Mouse (Mus musculus): Measurements from ENCODE around the gene Dpm3. TPM values are rescaled to one million over a fixed set of nuclear protein-coding genes. Genes with fewer than 3 reads are reported as not detected.

Gene Dpm3
- polyA plus RNA-seq, 1 experiment from 2014 or later: 84.4 TPM

- WGBS: under 1% methylated on average over 29 of the region's 29 CpGs
- peak; percentile 22; the same call in 1 of the 2 replicates for ATAC-seq (ENCODE audit: low read depth)
These were observed 21.0 kb downstream of the Dpm3 start for GRCm38 (mm10) chr3:89280050-89280605.

DNA sequence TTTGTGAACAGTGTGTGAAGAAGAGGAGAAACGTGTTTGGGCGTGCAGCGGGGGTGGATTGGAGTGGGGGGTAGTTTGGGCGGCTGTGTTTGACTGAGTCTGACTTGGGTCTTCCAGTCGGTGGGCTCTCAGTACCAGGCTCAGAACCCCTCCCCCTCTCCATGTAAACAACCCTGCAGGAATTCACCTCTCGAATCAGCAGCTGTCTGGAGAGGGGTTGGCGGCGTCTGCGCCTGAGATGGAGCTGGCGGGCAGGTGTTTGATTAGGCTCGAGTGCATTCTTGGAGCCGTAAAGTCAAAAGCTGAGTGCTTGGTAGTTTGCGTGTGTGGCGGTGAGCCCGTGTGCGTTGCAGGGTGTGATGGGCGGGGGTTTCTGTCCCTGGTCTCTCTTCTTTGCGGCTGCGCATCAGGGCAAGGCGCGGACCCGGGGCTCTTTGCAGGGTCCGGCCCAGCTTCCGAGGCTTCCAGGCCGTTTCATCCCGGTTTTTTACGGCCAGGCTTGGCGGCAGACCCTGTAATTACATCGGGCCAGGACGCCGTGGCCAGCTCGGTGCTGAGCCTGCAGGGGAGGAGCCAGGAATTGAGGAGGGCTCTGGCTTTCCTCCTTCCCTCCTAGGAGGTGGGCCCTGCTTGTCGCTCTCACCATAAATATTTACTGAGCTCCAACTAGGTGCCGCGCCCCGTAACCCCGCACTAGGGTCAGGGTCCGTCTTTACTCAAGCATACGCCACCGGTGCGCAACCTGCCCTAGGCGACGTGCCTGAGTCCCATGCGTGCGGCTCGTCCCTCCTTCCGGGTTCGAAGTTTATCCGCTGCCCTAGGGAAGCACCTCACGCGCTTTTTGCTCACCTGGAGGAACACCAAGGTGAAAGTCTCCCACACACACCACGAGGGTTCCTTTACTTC, 21.7 kb downstream of the Dpm3 start, which contains the start of gene Efna1:
Efna1 (minus strand) TSS at position 537 of the 906 bp plus-strand sequence.
- H3K4me1 ChIP-seq (ENCODE audit: control insufficient read depth, insufficient read depth, low read length): peaks cover 25% of the 10 kb centered on the region
- H3K36me3 ChIP-seq (ENCODE audit: control insufficient read depth, insufficient read depth, low read length): no peaks in the 10 kb centered on the region
- ATAC-seq (ENCODE audit: low read depth): peak; percentile 32
- H3K9ac ChIP-seq (replicated peaks; ENCODE audit: low read depth, low read length): peak within 1 kb of the TSS; percentile 50
- WGBS: under 1% methylated on average over 50 of the region's 52 CpGs
- peak within 1 kb of the TSS; percentile 96 for H3K4me2 ChIP-seq (ENCODE audit: low read depth, low read length)
- H3K9me3 ChIP-seq (ENCODE audit: control insufficient read depth, low read length): no peaks in the 10 kb centered on the region
- H3K4me3 ChIP-seq (ENCODE audit: low read depth, low read length): peak within 1 kb of the TSS; percentile 43
- peak within 1 kb of the TSS; percentile 46; the same call in 1 of the 2 replicates for H3K27ac ChIP-seq (ENCODE audit: low read depth, low read length)
- H3K27me3 ChIP-seq (ENCODE audit: control insufficient read depth, insufficient read depth, low read length): 0 out of 2 replicates have a peak, but pooled peaks cover 3% of the 10 kb centered on the region

More at GRCm38 (mm10) chr3:89280050-89280605, 21.0 kb downstream of the Dpm3 start:
- Histone ChIP-seq H3K4me3 (ENCODE audit: low read depth, low read length) (peak overlapping the region; percentile 43), H3K9ac (replicated peaks; ENCODE audit: low read depth, low read length) (peak overlapping the region; percentile 50), H3K4me2 (ENCODE audit: low read depth, low read length) (peak overlapping the region; percentile 96), H3K9me3 (ENCODE audit: control insufficient read depth, low read length) (no peaks in the 10 kb centered on the region), H3K27me3 (ENCODE audit: control insufficient read depth, insufficient read depth, low read length) (0 out of 2 replicates have a peak, but pooled peaks cover 3% of the 10 kb centered on the region), H3K4me1 (ENCODE audit: control insufficient read depth, insufficient read depth, low read length) (peaks cover 25% of the 10 kb centered on the region), H3K36me3 (ENCODE audit: control insufficient read depth, insufficient read depth, low read length) (no peaks in the 10 kb centered on the region), H3K27ac (ENCODE audit: low read depth, low read length) (peak overlapping the region; percentile 46; the same call in 1 of the 2 replicates)

DNA sequence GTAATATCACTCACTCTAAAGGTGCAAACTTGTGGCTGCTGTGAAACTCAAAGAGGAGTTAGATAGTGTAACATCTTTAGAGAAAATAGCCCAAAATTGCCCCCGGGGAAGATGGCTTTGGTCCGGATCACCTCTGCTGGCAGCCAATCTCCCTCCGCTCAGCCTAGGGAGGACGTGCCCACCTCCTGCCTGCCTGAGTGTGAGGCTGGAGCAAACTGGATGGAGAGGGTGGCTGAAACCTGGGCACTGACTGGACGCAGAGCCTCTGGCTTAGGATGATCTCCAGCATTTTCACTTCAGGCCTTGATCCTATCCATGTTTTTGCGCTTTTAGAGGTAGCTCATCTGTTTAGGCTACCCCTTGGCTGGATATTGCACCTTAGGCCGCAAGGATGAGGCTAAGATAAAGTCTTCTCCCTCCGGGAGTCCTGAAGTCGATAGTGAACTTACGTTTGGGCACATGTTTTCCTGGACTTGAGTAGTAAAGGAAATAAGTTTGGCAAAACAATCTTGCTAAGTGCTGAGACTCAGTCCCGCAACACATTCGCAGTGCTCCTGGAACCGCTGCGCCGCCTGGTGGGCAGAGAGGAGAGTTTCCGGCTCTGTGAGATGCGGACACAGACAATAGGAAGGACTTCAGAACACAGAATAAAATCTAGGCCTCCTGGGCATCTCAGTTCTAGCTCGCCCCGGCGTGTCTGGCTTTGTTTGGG, 22.6 kb downstream of the Dpm3 start:
- Histone ChIP-seq H3K27ac (ENCODE audit: low read depth, low read length) (no peak overlapping the region), H3K27me3 (ENCODE audit: control insufficient read depth, insufficient read depth, low read length) (0 out of 2 replicates have a peak, but pooled peaks cover 3% of the 10 kb centered on the region)
- ATAC-seq (ENCODE audit: low read depth): no peak

DNA sequence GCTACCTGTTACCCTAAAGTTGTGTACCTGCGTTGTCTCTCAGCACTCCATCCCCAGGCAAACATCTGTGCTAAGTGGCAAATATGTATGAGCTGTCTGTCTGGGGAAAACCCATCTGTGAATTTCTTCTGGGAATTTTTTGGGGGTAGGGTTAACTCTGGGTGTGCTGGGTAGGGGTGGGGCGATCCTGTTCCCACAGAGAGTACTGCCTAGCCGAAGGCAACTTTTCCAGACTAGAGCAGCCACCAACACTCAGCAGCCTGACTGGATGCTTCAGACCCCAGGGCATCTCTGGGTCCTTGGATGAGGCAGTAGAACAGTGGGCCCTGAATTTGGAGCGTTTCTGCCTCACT, 23.1 kb downstream of the Dpm3 start:
- H3K4me1 ChIP-seq (ENCODE audit: control insufficient read depth, insufficient read depth, low read length): peaks cover 25% of the 10 kb centered on the region
- H3K9ac ChIP-seq (replicated peaks; ENCODE audit: low read depth, low read length): no peak overlapping the region
- H3K27ac ChIP-seq (ENCODE audit: low read depth, low read length): no peak overlapping the region
- peak overlapping the region; percentile 96; the same call in 1 of the 2 replicates for H3K4me2 ChIP-seq (ENCODE audit: low read depth, low read length)
- H3K4me3 ChIP-seq (ENCODE audit: low read depth, low read length): no peak overlapping the region
- no peaks in the 10 kb centered on the region for H3K36me3 ChIP-seq (ENCODE audit: control insufficient read depth, insufficient read depth, low read length)
- no peaks in the 10 kb centered on the region for H3K9me3 ChIP-seq (ENCODE audit: control insufficient read depth, low read length)
- 0 out of 2 replicates have a peak, but pooled peaks cover 3% of the 10 kb centered on the region for H3K27me3 ChIP-seq (ENCODE audit: control insufficient read depth, insufficient read depth, low read length)
- no peak for ATAC-seq (ENCODE audit: low read depth)
- 27% methylated on average over 4 of the region's 4 CpGs for WGBS

More for the DNA sequence above, 22.6 kb downstream of the Dpm3 start:
- Histone ChIP-seq H3K4me1 (ENCODE audit: control insufficient read depth, insufficient read depth, low read length) (peaks cover 25% of the 10 kb centered on the region), H3K9me3 (ENCODE audit: control insufficient read depth, low read length) (no peaks in the 10 kb centered on the region), H3K4me2 (ENCODE audit: low read depth, low read length) (peak overlapping the region; percentile 96), H3K36me3 (ENCODE audit: control insufficient read depth, insufficient read depth, low read length) (no peaks in the 10 kb centered on the region), H3K9ac (replicated peaks; ENCODE audit: low read depth, low read length) (no peak overlapping the region), H3K4me3 (ENCODE audit: low read depth, low read length) (peak overlapping the region; percentile 43)
- WGBS: 15% methylated on average over 20 of the region's 20 CpGs

- no peak overlapping the region for H3K27ac ChIP-seq (ENCODE audit: low read depth, low read length)
- H3K9ac ChIP-seq (replicated peaks; ENCODE audit: low read depth, low read length): no peak overlapping the region
- H3K4me1 ChIP-seq (ENCODE audit: control insufficient read depth, insufficient read depth, low read length): peaks cover 21% of the 10 kb centered on the region
- no peaks in the 10 kb centered on the region for H3K36me3 ChIP-seq (ENCODE audit: control insufficient read depth, insufficient read depth, low read length)
- H3K4me2 ChIP-seq (ENCODE audit: low read depth, low read length): no peak overlapping the region
- no peaks in the 10 kb centered on the region for H3K27me3 ChIP-seq (ENCODE audit: control insufficient read depth, insufficient read depth, low read length)
- H3K4me3 ChIP-seq (ENCODE audit: low read depth, low read length): no peak overlapping the region
- H3K9me3 ChIP-seq (ENCODE audit: control insufficient read depth, low read length): no peaks in the 10 kb centered on the region
- 85% methylated on average over 3 of the region's 3 CpGs for WGBS
- ATAC-seq (ENCODE audit: low read depth): no peak
These were observed 25.1 kb downstream of the Dpm3 start for GRCm38 (mm10) chr3:89284261-89284660.

- H3K9ac ChIP-seq (replicated peaks; ENCODE audit: low read depth, low read length): no peak overlapping the region
- 50% methylated on average over 2 of the region's 2 CpGs for WGBS
- no peak for ATAC-seq (ENCODE audit: low read depth)
- no peak overlapping the region for H3K27ac ChIP-seq (ENCODE audit: low read depth, low read length)
- H3K27me3 ChIP-seq (ENCODE audit: control insufficient read depth, insufficient read depth, low read length): no peaks in the 10 kb centered on the region
- H3K36me3 ChIP-seq (ENCODE audit: control insufficient read depth, insufficient read depth, low read length): no peaks in the 10 kb centered on the region
- H3K4me2 ChIP-seq (ENCODE audit: low read depth, low read length): no peak overlapping the region
- no peak overlapping the region for H3K4me3 ChIP-seq (ENCODE audit: low read depth, low read length)
- H3K9me3 ChIP-seq (ENCODE audit: control insufficient read depth, low read length): no peaks in the 10 kb centered on the region
- peaks cover 8% of the 10 kb centered on the region for H3K4me1 ChIP-seq (ENCODE audit: control insufficient read depth, insufficient read depth, low read length)
These were observed 26.4 kb downstream of the Dpm3 start for GRCm38 (mm10) chr3:89285526-89285925.

GRCm38 (mm10) chr3:89287286-89287685, 28.1 kb downstream of the Dpm3 start:
- Histone ChIP-seq H3K4me2 (ENCODE audit: low read depth, low read length) (no peak overlapping the region), H3K27me3 (ENCODE audit: control insufficient read depth, insufficient read depth, low read length) (no peaks in the 10 kb centered on the region), H3K9ac (replicated peaks; ENCODE audit: low read depth, low read length) (no peak overlapping the region), H3K27ac (ENCODE audit: low read depth, low read length) (no peak overlapping the region), H3K9me3 (ENCODE audit: control insufficient read depth, low read length) (no peaks in the 10 kb centered on the region), H3K4me1 (ENCODE audit: control insufficient read depth, insufficient read depth, low read length) (no peaks in the 10 kb centered on the region), H3K4me3 (ENCODE audit: low read depth, low read length) (no peak overlapping the region), H3K36me3 (ENCODE audit: control insufficient read depth, insufficient read depth, low read length) (no peaks in the 10 kb centered on the region)
- ATAC-seq (ENCODE audit: low read depth): no peak
- WGBS: 62% methylated on average over 5 of the region's 5 CpGs

DNA sequence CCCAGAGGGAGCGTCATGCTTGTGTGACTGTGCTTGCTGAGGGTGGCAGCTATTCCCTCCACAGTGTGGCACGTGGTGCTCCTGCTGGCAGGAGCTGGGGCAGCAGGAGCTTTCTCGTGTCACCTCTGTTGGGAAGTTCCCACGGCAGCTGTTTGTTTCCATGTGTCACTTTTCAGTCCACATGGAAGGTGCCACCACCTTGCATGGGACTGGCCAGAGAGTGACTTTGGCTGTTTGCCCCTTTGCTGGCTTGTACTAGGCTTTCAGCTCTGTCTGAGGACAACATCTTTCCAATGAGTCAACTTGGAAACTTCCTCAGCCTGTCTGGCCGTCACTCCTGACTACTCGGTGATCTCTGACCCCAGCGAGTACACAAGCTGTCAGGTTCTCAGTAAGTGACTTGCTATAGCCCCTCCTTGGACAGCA, 29.4 kb downstream of the Dpm3 start:
- no peak for ATAC-seq (ENCODE audit: low read depth)
- no peaks in the 10 kb centered on the region for H3K4me1 ChIP-seq (ENCODE audit: control insufficient read depth, insufficient read depth, low read length)
- WGBS: 68% methylated on average over 7 of the region's 7 CpGs

More for the DNA sequence above, 29.4 kb downstream of the Dpm3 start:
- Histone ChIP-seq H3K27ac (ENCODE audit: low read depth, low read length) (no peak overlapping the region), H3K27me3 (ENCODE audit: control insufficient read depth, insufficient read depth, low read length) (no peaks in the 10 kb centered on the region), H3K9me3 (ENCODE audit: control insufficient read depth, low read length) (no peaks in the 10 kb centered on the region), H3K9ac (replicated peaks; ENCODE audit: low read depth, low read length) (no peak overlapping the region), H3K4me2 (ENCODE audit: low read depth, low read length) (no peak overlapping the region), H3K4me3 (ENCODE audit: low read depth, low read length) (no peak overlapping the region), H3K36me3 (ENCODE audit: control insufficient read depth, insufficient read depth, low read length) (no peaks in the 10 kb centered on the region)
